Mouse (Mus musculus): Measurements from ENCODE around the gene Wdr48.
A peak's percentile ranks its signal among the peaks of the same experiment; 100 is the strongest.

Wdr48 gene

DNA sequence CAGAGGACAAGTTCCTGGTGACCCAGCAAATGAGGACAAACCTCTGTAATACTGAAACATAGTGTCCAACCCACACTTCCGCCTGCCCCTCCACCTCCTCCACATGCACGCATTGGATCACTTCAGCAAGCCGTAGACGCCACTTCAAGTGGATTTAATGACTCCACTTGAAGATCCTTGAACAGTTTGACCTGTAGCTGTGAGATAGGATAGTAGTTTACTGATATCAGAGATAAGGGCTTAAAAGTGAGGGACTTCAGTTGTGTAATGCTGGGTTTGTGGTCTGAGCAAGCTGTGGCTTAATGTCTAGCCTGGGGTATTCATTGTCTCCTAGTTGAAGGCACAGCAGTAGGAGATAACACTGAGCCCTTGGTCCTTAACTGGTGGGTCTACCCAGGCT is 28.8 kb downstream of the Wdr48 start:
- no peak for DNase-seq (ENCODE audit: extremely low spot score, low spot score)

DNA sequence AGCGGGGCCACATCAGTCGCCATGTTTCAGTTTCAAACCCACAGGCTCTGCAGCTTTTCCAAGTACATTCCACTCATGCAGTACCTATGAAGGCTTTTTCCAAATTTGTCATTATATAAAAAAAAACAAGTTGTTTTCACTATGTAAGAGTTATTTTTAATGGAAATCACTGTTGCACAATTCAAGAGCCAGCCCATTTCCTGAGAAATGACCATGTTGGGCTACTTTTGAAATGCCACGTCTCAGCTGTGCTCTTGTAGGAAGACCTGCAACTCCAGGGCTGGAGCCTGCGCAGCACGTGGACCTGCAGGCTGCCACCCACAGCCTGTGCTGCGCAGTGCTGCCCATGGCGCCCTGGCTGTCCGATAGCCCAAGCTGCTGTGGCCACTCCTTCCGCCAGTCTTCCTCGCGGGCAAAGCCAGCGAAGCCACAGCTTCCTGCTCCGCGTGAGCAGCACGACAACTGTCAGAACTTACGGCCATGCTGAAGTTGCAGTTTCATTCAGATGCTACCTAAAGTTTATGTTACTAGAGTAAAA is 30.5 kb downstream of the Wdr48 start:
- no peak for DNase-seq (ENCODE audit: extremely low spot score, low spot score)

DNA sequence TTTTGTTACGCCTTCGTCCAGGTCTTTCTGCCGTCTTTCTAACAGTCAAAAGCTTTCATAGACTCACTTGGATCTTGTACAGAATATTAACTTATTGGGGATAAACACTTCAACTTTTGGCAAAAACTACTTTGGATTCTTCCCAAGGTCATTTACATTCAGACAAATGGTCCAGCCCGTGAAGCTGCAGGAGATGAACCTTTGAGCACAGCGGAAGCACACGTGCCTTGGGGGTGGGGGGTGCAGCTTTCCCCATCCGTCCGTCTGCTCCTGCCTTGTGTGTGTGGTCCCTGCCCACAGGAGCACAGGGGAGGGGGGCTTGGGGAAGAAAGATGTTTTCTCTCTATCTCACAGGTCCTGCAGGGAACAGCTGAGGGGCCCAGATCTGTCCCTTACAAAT is 31.1 kb downstream of the Wdr48 start:
- no peak for DNase-seq (ENCODE audit: extremely low spot score, low spot score)

DNA sequence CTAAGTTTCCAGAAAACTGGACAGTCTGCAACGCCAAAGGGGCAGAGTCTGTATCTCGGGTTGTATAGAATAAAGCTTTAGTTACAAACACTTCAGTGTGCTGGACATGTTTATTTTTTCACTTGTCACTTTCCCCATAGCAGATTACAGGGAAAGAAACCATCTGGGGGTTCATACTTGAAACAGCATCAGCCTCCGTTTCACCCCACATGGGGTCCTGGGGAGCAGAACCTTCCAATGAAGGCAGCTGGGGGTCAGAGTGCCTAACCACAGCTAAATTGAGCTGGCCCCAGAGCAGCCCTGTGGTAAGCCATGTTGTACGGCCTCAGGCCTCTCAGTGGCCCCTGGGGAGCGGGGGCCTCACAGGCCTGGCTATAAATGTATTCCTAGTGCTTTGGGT is 31.8 kb downstream of the Wdr48 start:
- DNase-seq (ENCODE audit: extremely low spot score, low spot score) = no peak

DNA sequence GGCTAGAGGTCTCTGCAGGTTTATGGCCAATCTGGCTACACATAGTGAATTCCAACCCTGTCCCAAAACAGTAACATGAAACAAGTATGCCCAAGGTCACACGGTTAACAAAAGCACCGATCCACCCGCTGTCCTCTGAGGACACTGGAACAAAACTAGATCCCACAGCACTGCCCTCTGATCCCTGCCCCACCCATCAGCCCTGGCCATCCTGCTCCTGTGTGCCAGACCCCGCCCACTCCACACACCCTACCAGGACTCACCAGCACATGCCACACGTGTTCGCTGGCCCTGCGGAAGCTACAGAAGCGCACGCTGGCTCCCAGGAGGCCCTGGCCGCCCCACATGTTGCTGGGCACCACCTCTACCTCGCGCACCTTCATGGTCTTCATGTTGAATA is 37.7 kb downstream of the Wdr48 start:
- DNase-seq (ENCODE audit: extremely low spot score, low spot score) = no peak

DNA sequence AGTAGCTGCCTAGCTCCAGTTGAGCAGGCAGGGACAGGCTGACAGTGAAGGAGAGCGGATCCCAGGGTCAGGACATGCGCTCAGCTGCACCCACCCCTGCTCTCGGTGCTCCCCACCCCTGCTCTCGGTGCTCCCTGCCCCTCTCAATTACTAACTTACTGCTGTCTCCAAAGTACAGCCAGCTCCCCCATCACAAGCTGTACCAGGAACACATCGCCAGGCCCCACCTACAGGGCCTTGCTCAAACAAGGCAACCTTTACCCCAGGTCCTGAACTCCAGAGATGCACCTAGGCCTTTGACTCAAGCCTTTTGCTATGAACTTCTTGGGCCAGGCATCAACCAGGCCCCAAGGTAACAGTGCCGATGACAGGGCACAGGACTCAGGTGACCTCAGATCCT is 39.0 kb downstream of the Wdr48 start:
- DNase-seq (ENCODE audit: extremely low spot score, low spot score) = no peak

DNA sequence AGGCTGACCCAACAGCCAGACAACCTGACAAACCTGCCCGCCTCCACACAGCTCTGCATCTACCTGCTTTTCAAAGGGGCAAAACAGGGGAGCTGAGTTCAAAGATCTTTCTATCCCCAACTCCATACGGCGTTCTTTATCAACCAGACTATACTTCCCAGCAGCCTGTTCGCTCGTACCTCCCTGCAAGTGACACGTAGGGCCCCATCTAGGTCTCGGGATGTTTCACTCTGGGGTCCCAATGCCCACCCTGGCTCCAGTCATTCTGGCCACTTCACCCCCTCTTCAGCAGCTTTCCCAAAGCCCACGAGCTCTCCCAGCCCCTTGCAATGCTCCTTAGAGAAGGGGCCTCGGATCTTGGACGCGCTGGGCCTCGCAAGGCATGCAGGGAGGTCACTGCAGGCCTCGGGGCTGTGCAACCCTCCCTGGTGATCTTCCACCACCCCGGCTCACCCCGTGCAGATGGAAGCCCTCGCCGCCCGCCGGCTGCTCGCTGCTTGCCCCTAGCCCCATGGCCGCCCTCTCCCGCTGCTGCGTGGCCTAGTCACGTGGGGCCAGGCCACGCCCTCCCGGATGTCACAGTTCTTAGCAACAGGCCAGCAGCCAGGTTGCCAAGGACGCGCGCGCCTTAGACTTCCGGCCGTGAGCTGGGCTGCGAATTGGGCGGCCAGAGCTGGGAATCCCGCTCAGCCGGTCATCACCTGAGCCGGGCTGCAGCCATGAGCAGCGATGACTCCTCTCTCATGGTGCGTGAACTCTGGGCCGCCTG is 42.5 kb downstream of the Wdr48 start, which contains the start of the genes Gorasp1 and Ttc21a:
Gene Gorasp1 (minus strand): TSS at position 561 of the 769 bp plus-strand sequence.
Gene Ttc21a (plus strand): TSS at position 602 of the 769 bp plus-strand sequence.
- peak; percentile 95 for DNase-seq (ENCODE audit: extremely low spot score, low spot score)

DNA sequence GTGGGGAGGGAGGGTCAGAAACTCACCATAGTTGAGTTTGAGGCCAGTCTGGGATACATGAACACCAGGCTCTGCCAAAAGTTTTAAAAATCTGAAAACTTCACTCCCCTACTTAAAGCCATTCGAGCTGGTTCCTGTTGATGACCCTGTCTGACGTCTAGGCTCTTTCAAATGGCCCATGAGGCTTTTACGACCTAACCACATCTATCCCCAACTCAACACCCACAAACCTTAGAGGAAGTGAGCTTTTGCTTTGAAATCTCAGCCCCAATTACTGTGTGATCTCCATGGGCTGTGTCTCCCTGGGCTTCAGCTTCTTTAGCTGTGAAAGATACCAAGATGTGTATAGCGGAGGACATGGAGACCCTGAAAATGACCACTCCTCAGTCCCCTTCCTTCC is 43.8 kb downstream of the Wdr48 start:
- no peak for DNase-seq (ENCODE audit: extremely low spot score, low spot score)

DNA sequence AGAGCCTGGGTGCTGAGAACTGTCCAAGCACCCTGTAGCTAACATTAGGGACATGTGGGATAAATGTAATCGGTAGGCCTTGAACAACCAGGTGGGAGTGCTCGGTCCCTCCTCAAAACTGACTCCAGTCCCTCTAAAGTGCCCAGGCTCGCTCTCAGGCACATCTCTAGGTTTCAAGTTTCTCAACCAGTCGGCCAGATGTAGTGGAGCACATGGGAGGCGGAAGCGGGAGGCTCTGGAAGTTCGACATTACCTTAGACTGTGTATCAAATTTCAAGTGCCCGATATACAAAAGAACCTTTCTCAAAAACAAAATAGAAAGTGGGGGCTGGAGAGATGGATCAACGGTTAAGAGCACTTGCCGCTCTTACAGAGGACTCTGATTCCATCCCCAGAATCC is 45.0 kb downstream of the Wdr48 start:
- DNase-seq (ENCODE audit: extremely low spot score, low spot score) = no peak

DNA sequence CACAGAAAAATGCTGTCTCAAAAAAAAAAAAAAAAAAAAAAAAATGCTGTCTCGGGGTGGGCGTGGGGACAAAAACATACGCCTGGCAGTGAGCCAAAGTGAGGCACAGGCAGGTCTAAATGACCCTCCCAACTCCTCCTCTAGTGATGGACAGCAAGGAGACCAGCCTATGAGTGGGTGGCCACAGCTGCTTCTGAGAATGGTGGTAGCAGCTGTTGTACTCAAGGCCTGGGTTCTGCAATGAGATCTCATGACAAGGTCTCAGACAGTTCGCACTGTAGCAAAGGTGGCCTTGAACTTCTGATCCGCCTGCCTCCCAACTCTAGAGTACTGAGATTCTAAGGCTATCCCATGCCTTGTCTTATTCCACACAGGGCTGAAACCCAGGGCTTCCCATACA is 46.7 kb downstream of the Wdr48 start:
- no peak for DNase-seq (ENCODE audit: extremely low spot score, low spot score)

DNA sequence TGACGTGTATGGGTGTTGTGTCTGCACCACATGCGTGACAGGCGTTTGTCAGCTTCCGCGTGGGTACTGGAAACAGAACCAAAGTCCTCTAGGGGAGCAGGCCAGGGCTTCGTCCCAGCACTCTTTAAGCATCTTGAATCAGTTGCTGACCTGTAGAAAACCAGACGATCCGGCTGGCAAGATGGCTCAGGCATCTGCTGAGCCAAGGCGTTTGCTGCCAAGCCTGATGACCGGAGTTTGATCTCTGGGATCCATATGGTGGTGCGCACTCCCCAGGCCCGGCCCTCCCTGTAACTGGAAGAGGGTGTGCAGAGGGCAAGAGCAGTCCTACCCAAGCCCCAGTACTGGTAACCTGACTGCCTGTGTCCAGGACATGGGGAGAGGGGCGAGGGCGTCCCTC is 47.2 kb downstream of the Wdr48 start:
- no peak for DNase-seq (ENCODE audit: extremely low spot score, low spot score)

DNA sequence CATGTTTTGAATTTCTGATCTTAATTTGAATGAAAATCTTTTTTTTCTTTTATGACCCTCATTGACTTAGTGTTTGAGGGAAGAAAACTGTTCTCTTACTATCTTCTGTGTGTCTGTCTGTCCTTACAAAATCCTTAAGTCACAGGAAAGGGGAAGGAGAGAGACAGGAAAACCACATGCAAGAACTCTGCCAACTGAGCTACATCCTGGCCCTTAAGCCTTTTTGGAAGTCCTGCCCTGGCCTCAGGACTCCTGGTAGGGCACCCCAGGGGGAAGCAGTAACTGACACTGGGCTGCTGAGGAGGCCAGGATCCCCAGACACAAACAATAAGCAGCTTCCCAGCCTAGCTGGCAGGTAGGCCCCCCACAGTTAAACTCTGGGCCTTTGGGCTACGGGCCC is 48.6 kb downstream of the Wdr48 start:
- no peak for DNase-seq (ENCODE audit: extremely low spot score, low spot score)

DNA sequence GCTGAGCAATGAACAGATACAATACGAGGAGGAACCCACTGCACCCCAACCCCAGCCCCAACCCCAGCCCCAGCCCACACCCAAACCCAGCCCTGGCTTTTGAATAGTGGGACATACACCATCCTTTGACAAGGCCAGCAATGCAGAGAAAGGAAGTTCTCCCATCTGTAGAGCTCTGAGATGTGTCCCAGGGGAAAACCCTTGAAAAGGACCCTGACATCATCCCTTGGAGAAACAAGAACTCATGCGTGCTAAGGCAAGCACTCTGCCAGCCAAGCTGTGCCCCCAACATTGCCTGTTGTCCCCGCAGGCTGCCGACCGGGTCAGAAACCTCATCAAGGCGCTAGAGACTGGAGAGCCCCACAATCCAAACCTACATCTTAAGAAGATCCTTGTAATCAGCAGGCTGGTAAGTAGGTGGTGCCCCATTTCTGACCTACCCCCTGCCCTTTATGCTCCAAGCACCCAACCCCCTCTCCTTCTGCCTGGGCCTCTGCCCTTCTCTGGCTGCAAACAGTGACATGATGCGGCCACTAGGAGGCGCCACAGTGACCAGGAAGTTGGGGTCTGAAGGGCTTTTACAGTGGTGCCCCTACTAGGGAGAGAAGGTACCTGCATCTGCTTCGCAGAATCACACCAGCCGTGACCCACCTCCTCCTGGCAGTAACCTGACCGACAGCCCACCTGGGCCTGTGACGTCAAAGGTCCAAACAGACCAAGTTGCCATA is 50.7 kb downstream of the Wdr48 start:
- no peak for DNase-seq (ENCODE audit: extremely low spot score, low spot score)

DNA sequence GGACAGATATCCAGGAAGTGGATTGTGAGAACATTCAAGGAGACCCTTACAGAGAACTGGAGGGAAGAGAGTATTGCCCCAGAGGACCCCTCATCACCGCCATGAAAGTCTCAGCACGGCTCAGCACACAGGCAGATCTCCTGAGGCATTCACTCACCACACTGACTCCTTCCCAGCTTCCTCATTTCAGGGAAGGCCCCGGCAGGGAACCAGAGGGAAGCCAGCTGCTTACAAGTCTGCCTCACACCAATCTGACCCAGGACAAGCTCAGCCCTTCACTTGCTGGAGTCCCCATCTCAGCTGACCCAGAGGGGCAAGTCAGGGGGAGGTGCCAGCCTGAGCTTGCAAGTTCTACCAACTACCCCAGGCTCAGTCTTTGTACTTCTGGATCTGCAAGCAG is 54.1 kb downstream of the Wdr48 start:
- DNase-seq (ENCODE audit: extremely low spot score, low spot score) = no peak

DNA sequence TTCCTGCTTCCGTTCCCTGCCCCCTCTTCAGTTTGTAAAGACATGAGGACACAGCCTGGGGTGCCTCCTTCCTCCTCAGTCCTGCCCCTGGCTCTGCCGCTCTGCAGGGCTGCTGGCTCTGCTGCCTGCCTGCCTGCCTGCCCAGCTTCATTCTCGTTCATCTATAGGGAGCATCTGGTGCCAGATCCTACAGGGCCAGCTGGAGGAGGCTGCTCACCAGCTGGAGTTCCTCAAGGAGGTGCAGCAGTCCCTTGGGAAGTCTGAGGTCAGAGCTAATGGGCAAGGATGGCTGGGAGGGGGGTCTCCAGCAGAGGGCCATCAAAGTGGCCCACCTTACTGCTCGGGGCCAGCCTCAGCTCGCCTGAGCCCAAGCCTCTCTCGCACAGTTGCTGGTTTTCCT is 55.8 kb downstream of the Wdr48 start:
- DNase-seq (ENCODE audit: extremely low spot score, low spot score) = no peak

DNA sequence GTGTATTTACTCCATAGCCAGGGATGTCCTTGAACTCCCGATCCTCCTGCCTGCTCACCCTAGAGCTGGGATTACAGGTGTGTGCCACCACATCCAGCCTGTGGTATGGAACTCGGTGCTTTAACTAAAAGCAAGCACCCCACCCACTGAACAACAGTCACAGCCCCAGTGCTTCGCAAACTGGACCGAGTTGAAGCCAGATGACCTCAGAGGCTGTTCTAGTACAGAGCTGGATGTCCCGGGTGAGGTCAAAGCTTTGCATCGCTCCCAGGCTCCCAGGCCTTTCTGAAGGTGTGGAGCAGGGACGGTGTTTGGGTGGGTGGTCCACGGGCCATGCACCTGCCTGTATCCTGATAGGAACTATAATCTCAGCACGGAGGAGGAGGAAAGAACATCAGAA is 56.7 kb downstream of the Wdr48 start:
- DNase-seq (ENCODE audit: extremely low spot score, low spot score) = no peak

DNA sequence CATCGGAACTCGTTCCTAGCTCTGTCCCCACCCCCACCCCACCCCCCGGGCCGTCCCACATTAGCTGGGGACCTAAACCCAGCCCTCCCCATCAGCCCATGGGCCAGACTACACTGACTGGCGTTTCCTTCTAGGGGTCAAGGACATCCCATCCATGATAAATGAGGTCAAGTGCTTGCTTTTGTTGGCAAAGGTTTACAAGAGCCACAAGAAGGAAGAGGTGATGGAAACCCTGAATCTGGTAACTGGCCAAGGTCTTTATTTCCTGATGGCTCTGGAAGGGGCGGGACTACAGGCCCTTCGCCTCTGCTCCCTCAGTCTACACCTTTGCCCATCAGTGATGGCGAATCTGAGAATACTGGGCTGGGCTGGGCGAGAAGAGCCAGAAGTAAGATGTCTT is 64.2 kb downstream of the Wdr48 start:
- DNase-seq (ENCODE audit: extremely low spot score, low spot score) = no peak

DNA sequence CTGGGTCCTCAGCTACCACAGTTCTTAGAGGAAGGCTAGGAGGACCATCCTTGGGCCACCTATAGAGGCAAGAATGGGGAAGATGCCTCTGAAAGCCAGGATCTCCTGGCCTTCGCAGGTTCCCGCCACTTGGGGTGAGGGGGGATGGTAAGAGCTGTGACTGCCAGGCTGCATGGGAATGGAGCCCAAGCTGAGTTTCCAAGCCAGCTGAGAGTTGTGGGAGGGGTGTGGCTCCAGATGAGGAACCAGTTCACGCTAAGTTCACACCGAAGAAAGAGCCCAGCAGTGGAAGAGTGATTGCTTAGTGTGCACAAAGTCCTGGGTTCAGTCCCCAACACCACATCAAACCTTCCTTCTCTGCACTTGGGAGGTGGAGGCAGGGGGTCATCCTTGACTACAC is 67.5 kb downstream of the Wdr48 start:
- DNase-seq (ENCODE audit: extremely low spot score, low spot score) = no peak

DNA sequence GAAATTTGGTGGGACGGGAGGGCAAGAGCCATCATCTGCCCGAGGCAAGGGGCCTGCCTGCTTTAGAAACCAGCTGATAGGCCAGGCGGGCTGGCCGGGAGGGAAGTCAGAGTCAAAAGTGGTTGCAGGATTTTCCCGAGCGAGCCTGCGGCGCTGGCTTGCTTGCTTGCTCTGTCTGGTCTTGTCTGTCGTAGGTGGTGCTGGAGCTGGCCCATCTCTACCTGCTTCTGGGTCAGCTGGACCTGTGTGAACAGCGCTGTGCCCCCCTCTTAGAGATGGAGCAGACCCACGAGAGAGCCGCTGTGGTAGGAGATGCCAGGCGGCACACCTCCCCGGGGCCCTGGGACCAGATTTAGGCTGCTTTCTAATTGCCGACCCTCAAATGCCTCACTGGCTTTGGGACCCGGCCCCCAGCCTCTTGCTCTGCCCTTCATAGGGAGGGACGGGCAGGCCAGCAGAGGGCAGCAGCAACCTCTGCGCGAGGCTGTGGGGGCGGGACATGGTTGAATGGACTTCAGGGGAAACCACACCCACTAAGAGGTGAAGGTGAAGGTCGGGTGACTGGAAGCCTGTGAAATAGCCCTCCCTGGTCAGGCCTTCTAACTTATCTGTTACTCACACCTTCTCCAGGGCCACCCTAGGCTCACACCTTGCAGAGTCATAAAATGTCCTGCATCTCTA is 68.4 kb downstream of the Wdr48 start:
- DNase-seq (ENCODE audit: extremely low spot score, low spot score) = peak; percentile 79

DNA sequence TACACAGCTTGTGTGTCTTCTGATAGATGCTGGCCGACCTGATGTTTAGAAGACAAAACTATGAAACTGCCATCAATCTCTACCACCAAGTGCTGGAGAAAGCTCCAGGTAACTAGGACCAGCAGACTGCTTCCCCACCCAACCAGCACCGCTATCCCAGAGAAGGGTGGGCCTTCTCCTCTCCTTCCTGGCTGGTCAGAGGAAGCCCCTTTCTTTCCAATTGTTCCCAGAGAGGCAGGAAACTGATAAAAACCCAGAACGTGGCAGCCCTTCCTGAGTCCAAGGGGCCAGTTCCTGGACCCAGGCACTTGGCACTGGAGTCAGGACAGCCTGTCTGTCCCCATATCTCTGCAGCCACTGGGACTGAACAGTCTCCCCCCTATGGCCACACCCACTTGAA is 69.5 kb downstream of the Wdr48 start:
- DNase-seq (ENCODE audit: extremely low spot score, low spot score) = no peak

DNA sequence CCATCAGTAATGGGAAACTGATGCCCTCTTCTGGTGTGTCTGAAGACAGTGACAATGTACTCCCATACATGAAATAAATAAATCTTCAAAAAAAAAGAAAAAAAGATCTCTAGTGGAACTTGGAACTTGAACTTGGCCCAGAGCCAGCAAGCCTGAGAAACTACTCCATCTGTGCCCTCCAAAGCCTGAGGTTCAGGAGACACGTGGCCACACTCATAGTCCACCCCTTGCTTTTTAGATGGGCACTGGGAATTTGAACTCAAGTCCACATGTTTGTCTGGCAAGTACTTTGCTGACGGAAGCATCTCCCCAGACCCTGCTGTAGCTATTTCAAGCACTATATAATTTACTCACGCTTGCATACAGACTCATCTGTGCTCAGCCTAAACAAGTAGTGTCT is 70.5 kb downstream of the Wdr48 start:
- DNase-seq (ENCODE audit: extremely low spot score, low spot score) = no peak
